In the genomic region with DNA sequence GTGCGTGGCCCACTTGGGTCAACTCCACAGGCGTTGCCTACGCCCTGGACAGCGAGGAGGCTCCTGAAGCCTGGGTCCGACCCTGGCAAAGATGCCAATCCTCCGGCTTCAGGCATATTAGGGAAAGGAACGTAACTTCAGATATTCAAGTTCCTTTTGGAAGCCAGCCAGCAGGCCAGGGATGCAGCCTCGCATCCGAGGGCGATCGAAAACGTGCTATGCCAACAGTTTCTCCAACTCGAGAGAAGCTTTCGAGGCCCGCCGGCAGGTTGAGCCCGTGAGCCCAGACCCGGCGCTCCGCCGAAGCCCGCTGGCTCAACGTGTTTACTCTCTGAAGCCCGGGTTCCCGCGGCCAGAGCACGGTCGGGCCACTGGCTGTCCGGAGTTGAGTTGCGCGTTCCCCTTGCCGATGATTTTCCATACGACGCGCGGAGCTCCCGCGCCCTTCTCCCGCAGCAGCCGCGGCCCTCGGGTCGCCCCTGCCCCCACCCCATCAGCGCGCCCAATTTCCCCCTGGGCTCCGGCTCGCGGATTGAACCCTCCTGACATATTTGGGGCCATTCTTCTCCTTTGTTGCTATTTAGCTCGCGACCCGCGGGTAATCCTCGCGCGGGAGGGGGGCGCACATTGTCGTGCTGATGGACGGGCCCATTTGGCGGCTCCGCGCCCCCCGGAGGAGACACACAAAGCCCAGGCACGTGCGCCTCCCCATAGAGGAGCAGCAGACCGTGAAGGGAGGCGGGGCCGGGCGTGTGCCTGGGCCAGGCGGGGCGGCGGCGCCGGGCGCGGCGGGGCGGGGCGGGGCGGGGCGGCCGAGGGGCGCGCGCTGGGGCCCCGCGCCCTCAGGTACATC, we compare ENCODE assay signal across 9 mouse cellular contexts. TPM values are rescaled to one million over a fixed set of nuclear protein-coding genes. Genes with fewer than 3 reads are reported as not detected.
A peak's percentile ranks its signal among the peaks of the same experiment; 100 is the strongest.
DNase-seq lines count a peak whose midpoint lies in the region; ATAC-seq lines count a peak whose summit lies in the region.
"Had no signal": no experiment of that assay in that cellular context is flagged by ENCODE, and none has a peak within 500 bp of the region (broad histone marks: within the 10 kb centered on the region; RNA-seq: fewer than 3 reads in every experiment).

Insm1 (plus strand) TSS at position 846 of the 853 bp plus-strand sequence.

- WGBS in hindbrain, embryonic 12.5 days = under 1% methylated on average over 67 of the region's 86 CpGs

- H3K27me3 ChIP-seq in hindbrain, embryonic 12.5 days = peaks cover 68% of the 10 kb centered on the region
- H3K27me3 ChIP-seq: CH12.LX had no signal

- peak within 1 kb of the TSS; percentile 76 for H3K4me3 ChIP-seq in hindbrain, embryonic 12.5 days

- no peaks in the 10 kb centered on the region for H3K36me3 ChIP-seq in hindbrain, embryonic 12.5 days

- DNase-seq in gastrocnemius, postnatal 14 days = peak; percentile 37
- no peak for DNase-seq in gastrocnemius, adult 8-10 months (ENCODE audit: low spot score in 2 of 2)
- DNase-seq in adrenal gland, adult 2 months = peak; percentile 59
- DNase-seq in embryo, embryonic 9.5 days (ENCODE audit: extremely low spot score) = peak; percentile 80
- peak; percentile 41 to 43 for DNase-seq in left cerebral cortex, adult 8-10 months (ENCODE audit: low spot score in 2 of 2)
- DNase-seq in spleen, postnatal 10 days (ENCODE audit: low spot score in 2 of 2) = peak; percentile 9 to 48

- H3K9ac ChIP-seq in hindbrain, embryonic 12.5 days = peak within 1 kb of the TSS; percentile 90

- H3K9me3 ChIP-seq in hindbrain, embryonic 12.5 days (replicated peaks) = no peaks in the 10 kb centered on the region

- H3K4me1 ChIP-seq in hindbrain, embryonic 12.5 days = peaks cover 54% of the 10 kb centered on the region

- peak within 1 kb of the TSS; percentile 82 for H3K4me2 ChIP-seq in hindbrain, embryonic 12.5 days (replicated peaks)

- peak; percentile 78 for ATAC-seq in hindbrain, embryonic 12.5 days (ENCODE audit: low FRiP score)
- peak; percentile 27; the same call in 1 of the 2 replicates for ATAC-seq in megakaryocyte progenitor cell, adult 5-6 weeks (replicated peaks; ENCODE audit: poor library complexity)

- H3K27ac ChIP-seq in hindbrain, embryonic 12.5 days = peak within 1 kb of the TSS; percentile 98

- intact Hi-C loops in gastrocnemius, postnatal 14 days (cut with DNase I; ENCODE audit: low total_unique reads) = no loop called here

RNA-seq across cellular contexts. Expression of gene Insm1, which starts in this region (rescaled TPM):
- total RNA-seq in gastrocnemius, postnatal 14 days (2021) = not detected
- total RNA-seq in gastrocnemius, adult 8-10 months (2022) = not detected
- total RNA-seq in adrenal gland, adult 2 months (2021) = 1 to 10 TPM; 3.7 to 10.0 TPM
- polyA plus RNA-seq in adrenal gland, adult 2 months (2012; rRNA removed) = 11.8 and 23.1 TPM in 2 replicates
- 7.0 and 8.5 TPM in 2 replicates for polyA plus RNA-seq in hindbrain, embryonic 12.5 days (2016; fragmentation: Nextera tagmentation; extraction: Ambion mirVana)
- 1 to 10 TPM; 4.7 to 5.9 (median 5.8) TPM for total RNA-seq in left cerebral cortex, adult 8-10 months (2022)
- not detected in 2 replicates for total RNA-seq in megakaryocyte progenitor cell, adult 5-6 weeks (2015)
- not detected in 2 replicates for total RNA-seq in megakaryocyte progenitor cell, adult 5-6 weeks (2017)
- total RNA-seq: CH12.LX had no signal

Comparison
In these comparisons a context has a peak if more than half of its experiments do, and no peak if none do; other contexts are left out.
1. RNA of gene Insm1 (total RNA-seq): 3.7 to 10.0 TPM in adrenal gland, adult 2 months and 4.7 to 5.9 TPM in left cerebral cortex, adult 8-10 months; not detected in gastrocnemius, postnatal 14 days, not detected in gastrocnemius, adult 8-10 months and not detected in megakaryocyte progenitor cell, adult 5-6 weeks; every median in the first group is over 4 times any median in the second.
2. Peak in DNase-seq in gastrocnemius, postnatal 14 days; RNA of the gene not detected or under 1 TPM.
3. Peak in ATAC-seq in megakaryocyte progenitor cell, adult 5-6 weeks; RNA of the gene not detected or under 1 TPM.
4. DNase-seq: peak in adrenal gland, adult 2 months (single experiment), embryo, embryonic 9.5 days (single experiment), left cerebral cortex, adult 8-10 months (2 of 2) and spleen, postnatal 10 days (2 of 2); none in gastrocnemius, adult 8-10 months (0 of 2).